Mouse (Mus musculus) hindbrain, embryonic 11.5 days (tissue): ENCODE measurements around the gene Cpne5. TPM values are rescaled to one million over a fixed set of nuclear protein-coding genes. Genes with fewer than 3 reads are reported as not detected.
"Not testable (repeated sequence)": the region's sequence is repeated elsewhere in the genome, so short reads cannot be mapped to it uniquely, and the experiment has no call there.

Experiments
- ATAC-seq: fragments of 200-750 bp; cut with Nextera tagmentation; 2 replicates; pipeline ENCODE4 v1.8.0; 2017; ENCODE audit warnings: mild to moderate bottlenecking, moderate TSS enrichment, moderate library complexity; ENCODE audit not compliant: low FRiP score
- DNase-seq: peaks from one replicate; pipeline ENCODE4 v3.0.0-alpha.2; 2015; ENCODE audit warnings: low spot score
- H3K27ac ChIP-seq: fragments of 300-500 bp; sonication (generic); 2 replicates; pipeline ENCODE4 v1.5.1; 2014; ENCODE audit warnings: mild to moderate bottlenecking, low read depth, low read length
- H3K27me3 ChIP-seq: fragments of 300-500 bp; sonication (generic); 2 replicates; pipeline ENCODE4 v1.6.1; 2014; ENCODE audit warnings: mild to moderate bottlenecking, low read length, moderate library complexity, mixed read lengths; ENCODE audit not compliant: control insufficient read depth, insufficient read depth
- H3K36me3 ChIP-seq: fragments of 300-500 bp; sonication (generic); 2 replicates; pipeline ENCODE4 v1.6.1; 2014; ENCODE audit warnings: mild to moderate bottlenecking, low read length, moderate library complexity, mixed read lengths; ENCODE audit not compliant: control insufficient read depth, insufficient read depth
- H3K4me1 ChIP-seq: fragments of 300-500 bp; sonication (generic); replicated peaks from 2 replicates; pipeline ENCODE4 v1.6.1; 2014; ENCODE audit warnings: low read length, mixed read lengths; ENCODE audit not compliant: control insufficient read depth, insufficient read depth
- H3K4me2 ChIP-seq: fragments of 300-500 bp; sonication (generic); replicated peaks from 2 replicates; pipeline ENCODE4 v1.6.1; 2014; ENCODE audit warnings: mild to moderate bottlenecking, low read depth, low read length
- H3K4me3 ChIP-seq: fragments of 300-500 bp; sonication (generic); 2 replicates; pipeline ENCODE4 v1.5.1; 2014; ENCODE audit warnings: low read depth, low read length
- H3K9ac ChIP-seq: fragments of 300-500 bp; sonication (generic); 2 replicates; pipeline ENCODE4 v1.6.1; 2014; ENCODE audit warnings: low read depth, low read length
- H3K9me3 ChIP-seq: fragments of 300-500 bp; sonication (generic); 2 replicates; pipeline ENCODE4 v1.6.1; 2016; ENCODE audit warnings: low read length; ENCODE audit not compliant: control insufficient read depth
- WGBS: fragments of 180-500 bp; shearing (Covaris S2); extraction: QIAGEN DNeasy Blood & Tissue Kit; methylation state at CpG from one replicate; pipeline ENCODE4 v1.1.7; 2014; 5-methylcytosine and 5-hydroxymethylcytosine counted together
- polyA plus RNA-seq: library from polyadenylated mRNA; unstranded; fragments of >200 nt; fragmentation: Nextera tagmentation; extraction: Ambion mirVana; gene quantifications from 2 replicates; pipeline ENCODE4 v1.2.1, GENCODE M21; 2014

The Cpne5 gene
- polyA plus RNA-seq, 1 experiment from 2014 or later, result 3.7 TPM

DNA sequence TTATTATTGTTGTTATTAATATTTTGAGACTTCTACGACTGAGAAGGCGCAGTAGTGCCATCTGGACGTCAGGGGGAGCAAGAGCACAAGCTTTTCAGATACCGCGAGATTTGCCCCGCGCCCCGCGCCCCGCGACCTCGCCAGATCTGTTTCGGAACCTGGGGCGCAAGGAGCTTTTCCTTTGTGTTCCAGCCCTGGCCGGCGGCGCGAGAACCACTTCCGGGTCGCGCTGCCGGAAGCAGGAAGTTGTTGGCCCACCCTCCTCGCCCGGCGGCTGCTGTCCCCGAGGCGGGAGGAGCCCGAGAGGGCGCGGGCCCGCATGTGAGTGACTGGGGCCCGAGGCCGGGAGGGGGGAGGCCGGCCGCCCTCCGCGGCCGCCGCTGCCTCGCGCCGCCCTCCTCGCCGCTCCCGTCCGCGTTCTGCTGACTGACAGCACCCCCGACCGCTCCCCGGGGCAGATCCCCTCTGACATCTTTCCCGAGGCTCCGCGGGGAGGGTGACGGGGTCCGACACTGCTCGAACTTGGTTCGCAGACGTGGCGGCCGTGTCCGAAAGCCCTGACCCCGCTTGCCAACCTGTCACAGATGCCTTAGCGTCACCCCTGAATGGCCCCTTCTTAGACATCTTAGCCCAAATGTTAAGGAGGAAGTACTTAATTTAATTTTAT lies 30.8 kb upstream of the Cpne5 start, which contains the start of gene BC004004:
TSS of gene BC004004 (plus strand) at position 107 of the 667 bp plus-strand sequence.
- Histone ChIP-seq H3K4me2 (peak within 1 kb of the TSS; percentile 75), H3K27me3 (no peaks in the 10 kb centered on the region), H3K4me1 (0 out of 2 replicates have a peak, but pooled peaks cover 3% of the 10 kb centered on the region), H3K9me3 (no peaks in the 10 kb centered on the region), H3K27ac (peak within 1 kb of the TSS; percentile 89), H3K36me3 (no peaks in the 10 kb centered on the region), H3K9ac (peak within 1 kb of the TSS; percentile 96), H3K4me3 (peak within 1 kb of the TSS; percentile 84)
- peak; percentile 89 for ATAC-seq
- DNase-seq, result peak; percentile 96
- 1% methylated on average over 39 of the region's 63 CpGs for WGBS

DNA sequence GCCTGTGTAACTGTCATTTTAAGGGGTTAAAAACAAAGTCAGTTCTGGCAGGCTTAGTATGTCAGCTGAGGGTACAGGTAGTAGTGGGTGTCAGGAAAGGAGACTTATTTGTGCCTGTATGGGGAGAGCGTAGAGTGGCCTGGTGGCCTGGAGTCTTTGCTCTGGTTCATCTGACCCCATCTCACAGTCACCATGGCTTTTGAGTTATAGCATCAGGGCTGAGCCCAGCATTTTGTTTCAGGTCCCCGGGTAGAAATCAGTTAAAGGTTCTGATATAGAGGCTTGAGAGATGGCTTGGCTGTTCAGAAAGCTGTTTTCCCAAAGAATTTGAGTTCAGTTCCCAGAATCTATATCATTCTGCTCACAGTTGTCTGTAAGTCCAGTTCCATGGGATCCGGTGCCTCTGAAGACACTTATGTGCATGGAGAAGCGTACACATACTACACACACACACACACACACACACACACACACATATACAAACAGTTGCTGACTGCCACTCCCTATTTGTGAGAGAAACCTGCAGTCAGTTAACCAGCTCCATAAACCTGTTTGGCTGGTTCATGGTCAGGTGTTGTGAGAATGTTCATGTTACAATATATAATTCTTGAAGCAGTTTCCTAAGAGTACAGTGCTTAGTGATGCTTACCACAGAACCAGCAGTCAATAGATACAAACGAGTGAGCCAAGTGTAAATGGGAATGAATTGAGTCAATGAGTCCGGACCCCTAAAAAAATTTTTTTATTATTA lies 30.1 kb upstream of the Cpne5 start:
- H3K4me3 ChIP-seq, result peak overlapping the region; percentile 84
- WGBS, result 61% methylated on average over 6 of the region's 6 CpGs

DNA sequence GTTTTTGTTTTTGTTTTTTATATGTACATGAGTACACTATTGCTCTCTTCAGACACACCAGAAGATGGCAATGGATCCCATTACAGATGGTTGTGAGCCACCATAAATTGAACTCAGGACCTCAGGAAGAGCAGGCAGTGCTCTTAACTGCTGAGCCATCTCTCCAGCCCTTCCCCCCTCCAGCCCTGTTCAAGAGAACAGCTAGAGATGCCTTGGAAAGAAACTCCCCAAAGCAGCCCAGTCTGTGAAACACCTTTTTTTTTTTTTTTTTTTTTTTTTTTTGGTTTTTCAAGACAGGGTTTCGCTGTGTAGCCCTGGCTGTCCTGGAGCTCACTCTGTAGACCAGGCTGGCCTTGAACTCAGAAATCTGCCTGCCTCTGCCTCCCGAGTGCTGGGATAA lies 29.1 kb upstream of the Cpne5 start:
- H3K36me3 ChIP-seq, DNase-seq, H3K9ac ChIP-seq, H3K4me1 ChIP-seq, H3K4me3 ChIP-seq, H3K9me3 ChIP-seq, H3K27me3 ChIP-seq, H3K4me2 ChIP-seq, H3K27ac ChIP-seq, ATAC-seq: not testable (repeated sequence)
- 81% methylated on average over 2 of the region's 2 CpGs for whole genome bisulfite sequencing

More for the DNA sequence above, 30.1 kb upstream of the Cpne5 start:
- H3K4me1 ChIP-seq, result 0 out of 2 replicates have a peak, but pooled peaks cover 3% of the 10 kb centered on the region
- H3K36me3 ChIP-seq, result no peaks in the 10 kb centered on the region
- H3K9ac ChIP-seq, result no peak overlapping the region
- H3K9me3 ChIP-seq, result no peaks in the 10 kb centered on the region
- no peaks in the 10 kb centered on the region for H3K27me3 ChIP-seq
- DNase-seq, result no peak
- peak overlapping the region; percentile 19; the same call in 1 of the 2 replicates for H3K4me2 ChIP-seq
- no peak overlapping the region; the same call in 1 of the 2 replicates for H3K27ac ChIP-seq
- ATAC-seq, result peak; percentile 43; the same call in 1 of the 2 replicates

DNA sequence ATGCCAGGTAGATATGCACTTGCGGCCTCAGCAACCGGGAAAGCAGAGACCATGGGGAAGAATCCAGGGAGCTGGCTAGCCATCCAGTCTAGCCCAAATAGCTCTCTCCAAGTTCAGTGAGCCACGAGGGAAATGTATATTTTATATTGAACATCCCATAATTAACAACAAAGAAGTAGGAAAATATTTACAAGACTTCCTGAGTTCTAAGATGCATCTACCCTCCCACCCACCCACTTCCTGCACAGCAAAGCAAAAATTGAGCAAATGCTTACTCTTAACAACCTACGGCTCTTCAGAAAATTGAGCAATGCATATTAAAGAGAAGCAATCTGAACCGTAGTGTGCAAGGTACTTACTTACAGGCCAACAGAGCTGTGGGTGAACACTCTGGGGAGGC lies 26.8 kb upstream of the Cpne5 start:
- Histone ChIP-seq H3K4me3 (no peak overlapping the region), H3K4me1 (0 out of 2 replicates have a peak, but pooled peaks cover 5% of the 10 kb centered on the region)
- WGBS, result 85% methylated on average over 5 of the region's 5 CpGs

DNA sequence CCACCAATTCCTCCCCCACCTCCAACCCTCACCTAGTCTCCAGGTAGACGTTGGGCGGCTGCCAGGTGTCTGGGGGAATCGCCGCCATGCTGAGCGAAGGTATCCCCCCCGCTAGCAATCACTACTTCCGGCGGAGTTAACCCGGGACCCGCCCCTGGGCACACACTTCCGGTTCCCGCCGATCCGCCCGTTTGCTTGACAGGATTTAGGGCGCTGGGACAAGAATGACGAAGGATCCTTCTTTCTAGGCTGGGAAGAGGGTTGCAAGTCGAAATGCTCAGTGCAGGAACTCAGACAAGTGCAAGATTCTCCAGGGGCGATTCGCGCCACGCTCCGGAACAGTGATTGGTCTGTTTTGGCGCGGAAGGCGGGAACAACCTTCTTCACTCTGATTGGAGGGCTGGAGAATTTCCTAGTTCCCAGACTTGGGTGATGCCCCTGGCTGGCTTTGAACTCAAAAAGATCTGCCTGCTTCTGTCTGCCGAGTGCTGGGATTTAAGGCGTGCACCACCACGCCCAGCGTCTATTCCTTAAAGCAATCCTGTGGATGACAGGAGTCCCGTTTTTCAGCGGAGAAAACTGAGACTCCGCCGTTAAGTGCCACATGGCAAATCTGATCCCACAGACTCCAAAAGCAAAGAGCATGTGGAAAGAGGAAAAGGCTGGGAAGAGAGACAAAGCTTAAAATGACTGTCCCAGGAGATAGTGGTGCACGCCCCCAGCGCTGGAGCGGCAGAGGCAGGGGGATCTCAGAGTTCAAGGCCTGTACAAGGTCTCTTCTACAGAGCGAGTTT lies 26.1 kb upstream of the Cpne5 start, which contains the start of gene Ppil1:
TSS of gene Ppil1 (minus strand) at position 347 of the 794 bp plus-strand sequence.
- peak; percentile 88 for DNase-seq
- Histone ChIP-seq H3K4me2 (peak within 1 kb of the TSS; percentile 30), H3K4me1 (0 out of 2 replicates have a peak, but pooled peaks cover 5% of the 10 kb centered on the region), H3K9me3 (no peaks in the 10 kb centered on the region), H3K27ac (peak within 1 kb of the TSS; percentile 94), H3K4me3 (peak within 1 kb of the TSS; percentile 86), H3K9ac (peak within 1 kb of the TSS; percentile 79), H3K27me3 (no peaks in the 10 kb centered on the region), H3K36me3 (no peaks in the 10 kb centered on the region)
- ATAC-seq, result peak; percentile 68
- 7% methylated on average over 38 of the region's 38 CpGs for WGBS

More for the DNA sequence above, 26.8 kb upstream of the Cpne5 start:
- no peaks in the 10 kb centered on the region for H3K36me3 ChIP-seq
- peak overlapping the region; percentile 94; the same call in 1 of the 2 replicates for H3K27ac ChIP-seq
- H3K9ac ChIP-seq, result peak overlapping the region; percentile 79
- no peaks in the 10 kb centered on the region for H3K9me3 ChIP-seq
- DNase-seq (no peak), ATAC-seq (no peak)
- no peaks in the 10 kb centered on the region for H3K27me3 ChIP-seq
- H3K4me2 ChIP-seq, result peak overlapping the region; percentile 30; the same call in 1 of the 2 replicates

GRCm38 (mm10) chr17:29263417-29263816 lies 25.4 kb upstream of the Cpne5 start:
- Histone ChIP-seq H3K4me1 (0 out of 2 replicates have a peak, but pooled peaks cover 5% of the 10 kb centered on the region), H3K27me3 (no peaks in the 10 kb centered on the region), H3K4me3 (peak overlapping the region; percentile 86), H3K27ac (peak overlapping the region; percentile 94), H3K4me2 (peak overlapping the region; percentile 30), H3K9ac (peak overlapping the region; percentile 79), H3K36me3 (no peaks in the 10 kb centered on the region), H3K9me3 (no peaks in the 10 kb centered on the region)
- WGBS, result under 1% methylated on average over 14 of the region's 14 CpGs
- DNase-seq (no peak), ATAC-seq (no peak)

DNA sequence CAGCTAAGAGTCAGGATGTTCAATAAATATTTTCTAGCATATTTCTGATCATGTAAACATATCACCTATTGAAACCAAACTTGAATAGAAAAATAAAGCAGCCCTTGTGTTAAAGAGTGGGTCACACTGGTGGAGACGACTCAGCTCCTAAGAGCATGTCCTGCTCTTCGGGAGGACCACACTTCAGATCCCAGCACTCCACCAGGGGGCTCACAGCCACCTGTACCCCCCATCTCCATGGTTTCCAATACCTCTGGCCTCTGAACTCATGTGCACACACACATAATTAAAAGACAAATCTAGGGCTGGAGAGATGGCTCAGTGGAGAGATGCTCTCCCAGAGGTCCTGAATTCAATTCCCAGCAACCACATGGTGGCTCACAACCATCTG lies 24.3 kb upstream of the Cpne5 start:
- Histone ChIP-seq H3K27ac (no peak overlapping the region), H3K36me3 (no peaks in the 10 kb centered on the region), H3K4me2 (peak overlapping the region; percentile 1; the same call in 1 of the 2 replicates), H3K9ac (no peak overlapping the region), H3K4me1 (0 out of 2 replicates have a peak, but pooled peaks cover 5% of the 10 kb centered on the region), H3K9me3 (no peaks in the 10 kb centered on the region), H3K27me3 (no peaks in the 10 kb centered on the region), H3K4me3 (no peak overlapping the region; the same call in 1 of the 2 replicates)
- DNase-seq, result no peak
- 71% methylated on average over 2 of the region's 2 CpGs for WGBS
- ATAC-seq, result no peak

DNA sequence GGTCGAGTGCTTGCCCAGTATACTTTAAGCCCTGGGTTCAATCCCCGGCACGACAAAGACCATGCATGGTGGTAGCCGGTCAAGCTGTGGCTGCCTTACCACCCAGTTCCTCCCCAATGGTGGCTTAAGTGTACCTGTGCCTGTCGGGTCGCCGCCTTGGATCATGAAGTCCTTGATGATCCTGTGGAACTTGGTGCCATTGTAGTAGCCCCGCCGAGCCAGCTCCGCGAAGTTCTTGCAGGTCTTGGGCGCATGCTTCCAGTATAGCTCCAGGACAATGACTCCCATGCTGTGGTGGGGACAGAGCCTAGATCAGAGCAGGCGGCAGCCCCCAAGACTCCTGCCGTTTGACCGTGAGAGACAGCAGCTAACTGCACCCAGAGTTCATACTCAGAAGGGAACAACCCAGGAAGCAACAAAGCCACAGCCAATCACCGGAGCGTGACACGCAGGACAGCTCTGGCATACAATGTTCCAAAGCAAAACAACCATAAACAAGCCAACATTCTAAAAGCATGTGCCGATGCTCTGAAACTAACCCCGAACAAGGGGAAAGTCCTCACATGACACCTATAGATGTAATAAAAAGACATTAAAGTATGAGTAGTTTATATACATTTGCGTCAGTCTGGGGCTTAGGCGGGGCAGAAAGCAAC lies 23.8 kb upstream of the Cpne5 start:
- Histone ChIP-seq H3K36me3 (no peaks in the 10 kb centered on the region), H3K4me2 (no peak overlapping the region), H3K9ac (no peak overlapping the region), H3K4me1 (0 out of 2 replicates have a peak, but pooled peaks cover 5% of the 10 kb centered on the region), H3K27ac (no peak overlapping the region), H3K4me3 (no peak overlapping the region), H3K9me3 (no peaks in the 10 kb centered on the region), H3K27me3 (no peaks in the 10 kb centered on the region)
- DNase-seq (no peak), ATAC-seq (no peak)
- 93% methylated on average over 22 of the region's 22 CpGs for WGBS
